Mouse (Mus musculus) embryo, embryonic 11.5 days (tissue): ENCODE data around the gene Mrps26.
"Not testable (repeated sequence)": the region's sequence is repeated elsewhere in the genome, so short reads cannot be mapped to it uniquely, and the experiment has no call there.

Experiments used
- DNase-seq: peaks from one replicate; pipeline ENCODE4 v3.0.0-alpha.2; 2012; ENCODE audit warnings: low read depth, low spot score

Mrps26 gene

DNA sequence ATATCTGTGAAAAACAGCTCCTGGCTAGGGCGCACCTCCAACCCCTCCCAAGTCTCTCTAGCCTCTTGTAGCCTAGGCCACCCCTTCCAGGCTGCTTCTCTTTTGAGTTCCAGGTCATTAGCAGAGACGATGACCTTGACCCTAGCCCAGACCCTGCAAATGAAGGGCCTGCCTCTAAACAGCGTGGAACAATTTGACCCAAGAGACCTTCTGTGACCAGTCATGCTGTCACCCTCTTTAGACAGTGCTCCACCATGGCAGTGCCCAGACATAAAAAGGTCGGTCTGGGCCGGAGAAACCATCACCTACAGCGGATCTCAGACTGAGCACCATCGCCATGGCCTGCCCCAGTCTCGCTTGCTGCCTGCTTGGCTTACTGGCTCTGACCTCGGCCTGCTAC, 12.3 kb downstream of the Mrps26 start, which contains the start of gene Oxt:
TSS of gene Oxt (plus strand) at position 301 of the 400 bp plus-strand sequence.
- no peak for DNase-seq

DNA sequence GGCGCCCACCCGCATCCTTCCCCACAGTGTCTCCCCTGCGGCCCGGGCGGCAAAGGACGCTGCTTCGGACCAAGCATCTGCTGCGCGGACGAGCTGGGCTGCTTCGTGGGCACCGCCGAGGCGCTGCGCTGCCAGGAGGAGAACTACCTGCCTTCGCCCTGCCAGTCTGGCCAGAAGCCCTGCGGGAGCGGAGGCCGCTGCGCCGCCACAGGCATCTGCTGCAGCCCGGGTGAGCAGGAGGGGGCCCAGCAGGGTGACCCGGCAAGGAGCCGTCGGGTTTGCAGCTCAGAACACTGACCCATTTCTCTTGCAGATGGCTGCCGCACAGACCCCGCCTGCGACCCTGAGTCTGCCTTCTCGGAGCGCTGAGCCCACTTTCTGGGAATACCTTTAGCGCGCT, 13.0 kb downstream of the Mrps26 start:
- DNase-seq: not testable (repeated sequence)

DNA sequence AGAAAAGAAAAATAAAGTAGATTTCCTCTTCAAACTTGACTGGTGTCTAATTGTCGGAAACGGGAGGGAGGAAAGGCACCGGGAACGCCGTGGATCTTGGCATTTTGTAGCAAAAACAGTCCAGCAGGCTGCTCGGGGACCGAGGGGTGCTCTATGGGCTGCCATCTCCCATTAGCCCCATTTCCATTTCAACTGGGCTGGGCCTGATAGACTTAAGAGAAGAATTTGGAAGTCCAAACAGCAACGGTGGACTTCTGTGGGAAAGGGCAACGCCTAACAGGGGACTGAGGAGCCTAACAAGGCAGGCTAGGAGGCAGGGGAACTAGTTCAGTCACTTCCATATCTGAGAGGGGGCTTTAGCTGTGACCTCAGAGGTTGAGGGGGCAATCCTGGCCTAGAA, 13.5 kb downstream of the Mrps26 start:
- DNase-seq: no peak

DNA sequence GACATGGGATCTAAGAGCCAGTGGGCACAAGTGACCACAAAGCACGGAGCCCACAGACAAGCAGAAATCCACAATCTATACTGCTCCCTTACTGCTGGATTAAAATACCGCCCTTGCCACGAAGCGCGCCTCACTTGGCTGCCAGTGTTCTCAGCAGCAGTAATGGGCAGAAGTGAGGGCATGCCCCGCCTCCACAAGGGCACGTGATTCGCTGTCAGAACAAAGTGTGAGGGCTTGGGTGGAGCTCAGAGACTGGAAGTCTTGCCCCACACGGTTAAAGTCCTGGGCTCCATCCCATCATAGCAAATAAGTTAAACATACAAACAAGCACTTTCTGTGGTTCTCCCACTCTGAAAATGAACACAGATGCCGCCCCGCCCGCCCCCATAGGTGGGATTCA, 14.1 kb downstream of the Mrps26 start:
- DNase-seq: no peak

DNA sequence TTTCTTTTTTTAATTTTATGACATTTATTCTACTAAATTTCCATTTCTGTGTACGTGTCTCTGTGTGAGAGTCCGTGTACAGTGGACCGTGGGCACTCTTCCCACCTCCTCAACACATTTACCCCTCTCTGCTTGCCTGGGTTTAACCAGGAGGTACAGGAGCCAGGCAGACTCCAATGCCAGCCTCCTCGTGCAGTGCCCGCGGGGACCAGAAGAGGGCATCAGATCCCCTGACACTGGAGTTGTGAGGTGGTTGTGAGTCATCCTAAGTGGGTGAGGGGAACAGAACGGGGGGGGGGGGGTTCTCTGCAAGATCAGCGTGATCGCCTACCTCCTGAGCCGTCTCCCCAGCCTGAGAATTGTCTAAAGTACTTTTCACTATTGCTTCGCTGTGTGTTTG, 14.6 kb downstream of the Mrps26 start:
- DNase-seq: no peak

DNA sequence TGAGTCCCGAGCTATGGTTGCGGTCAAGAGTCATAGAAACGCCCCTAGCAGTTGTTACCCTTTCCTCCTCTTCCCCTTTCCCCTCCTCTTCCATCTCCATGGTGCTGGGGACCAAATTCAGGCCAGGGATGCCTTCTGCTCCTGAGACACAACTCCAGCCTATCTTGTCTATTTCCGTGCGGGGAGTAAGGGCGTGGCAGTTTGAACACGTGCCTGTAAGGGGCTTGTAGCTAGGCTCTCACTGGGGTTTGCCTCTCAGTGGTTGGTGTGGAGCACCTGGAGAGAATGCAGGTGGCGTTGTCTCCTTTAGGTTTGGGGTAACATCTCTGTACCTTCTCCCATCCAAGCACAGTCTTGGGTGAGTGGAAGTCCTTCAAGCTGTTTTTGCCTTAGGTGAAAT, 16.2 kb downstream of the Mrps26 start:
- no peak for DNase-seq

DNA sequence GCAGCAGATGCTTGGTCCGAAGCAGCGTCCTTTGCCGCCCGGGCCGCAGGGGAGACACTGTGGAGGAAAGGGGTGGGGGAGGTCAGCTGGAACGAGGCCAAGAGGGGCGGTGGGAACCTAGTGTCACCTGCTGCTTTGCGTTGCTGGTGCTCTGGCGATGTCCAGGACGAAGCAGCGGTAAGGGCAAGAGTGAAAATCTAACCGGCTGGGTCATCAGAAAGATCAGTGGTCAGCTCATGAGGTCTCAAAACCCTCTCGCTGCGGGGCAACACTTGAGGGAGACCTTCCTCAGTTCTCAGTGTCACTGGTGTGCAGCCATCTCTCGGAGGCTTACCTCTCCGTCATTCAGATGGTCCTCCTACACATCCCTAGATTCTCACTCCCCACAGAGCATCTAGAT, 17.7 kb downstream of the Mrps26 start:
- no peak for DNase-seq

DNA sequence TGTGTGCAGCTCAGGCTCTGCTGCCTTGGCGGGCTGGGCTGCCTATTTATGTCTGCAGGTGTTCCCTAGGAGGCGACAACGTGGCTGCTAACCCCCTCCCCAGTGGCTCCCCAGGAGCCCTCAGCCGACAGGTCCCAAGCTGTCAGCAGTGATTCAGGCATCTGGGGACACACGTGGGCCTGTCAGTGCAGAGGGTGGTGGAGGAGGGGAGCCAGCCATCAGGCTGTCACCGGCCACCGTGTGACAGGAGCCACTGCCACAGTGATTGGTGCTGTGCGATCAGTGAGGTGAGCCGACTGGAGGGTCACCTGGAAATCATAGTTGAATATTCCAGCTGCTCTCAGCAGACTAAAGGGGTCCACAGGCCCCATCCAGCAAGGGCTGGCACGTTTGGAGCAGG, 19.0 kb downstream of the Mrps26 start, which contains the start of gene Avp:
TSS of gene Avp (minus strand) at position 3 of the 400 bp plus-strand sequence.
- DNase-seq: no peak

DNA sequence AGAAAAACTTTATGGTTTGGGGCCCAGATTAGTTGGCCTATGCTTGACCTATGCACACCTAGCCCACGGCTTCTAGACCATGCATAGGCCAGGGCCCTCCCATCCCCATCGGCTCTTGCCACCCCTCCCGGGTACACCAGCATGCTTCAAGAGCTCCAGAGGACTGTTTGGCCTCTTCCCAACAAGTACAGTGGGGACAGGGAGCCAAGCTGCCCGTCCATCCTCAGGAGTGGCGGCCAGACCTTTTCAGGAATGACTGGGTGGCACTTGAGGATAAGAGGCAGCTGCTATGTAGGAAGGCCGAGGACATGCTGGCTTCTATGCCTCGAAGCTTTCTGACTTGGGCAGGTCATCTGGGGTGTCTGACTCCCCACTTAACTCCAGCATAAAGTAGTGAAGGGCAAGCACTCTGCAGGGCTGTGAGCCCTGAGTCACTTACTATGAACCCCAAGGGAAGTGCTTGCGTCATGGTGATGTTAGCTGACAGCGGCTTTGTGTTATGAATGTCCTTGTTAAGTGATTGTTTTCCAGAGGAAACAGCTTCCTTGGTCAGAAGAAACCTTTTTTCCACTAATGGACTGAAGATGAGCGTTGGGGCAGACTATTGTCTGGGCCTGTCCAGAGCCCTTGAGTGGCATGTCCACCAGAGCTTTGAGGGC, 20.5 kb downstream of the Mrps26 start:
- no peak for DNase-seq

DNA sequence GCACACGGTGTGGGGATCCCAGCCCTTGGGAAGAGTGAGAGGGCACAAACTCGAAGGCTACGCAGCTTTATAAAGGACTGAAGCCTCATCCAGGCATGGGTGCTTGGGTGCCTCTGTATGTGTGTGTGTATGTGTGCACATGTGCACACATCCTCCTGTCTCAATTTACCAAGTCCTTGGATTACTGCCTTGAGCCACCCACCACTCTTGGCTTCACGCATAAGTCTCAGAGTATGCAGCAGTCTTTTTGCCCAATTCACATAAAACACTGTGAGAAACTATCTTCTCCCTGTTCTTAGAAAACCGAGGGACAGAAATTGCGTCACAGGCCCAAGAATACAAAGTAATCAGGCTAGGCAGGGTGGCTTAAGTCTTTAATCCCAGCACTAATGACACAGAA, 22.5 kb downstream of the Mrps26 start:
- no peak for DNase-seq

DNA sequence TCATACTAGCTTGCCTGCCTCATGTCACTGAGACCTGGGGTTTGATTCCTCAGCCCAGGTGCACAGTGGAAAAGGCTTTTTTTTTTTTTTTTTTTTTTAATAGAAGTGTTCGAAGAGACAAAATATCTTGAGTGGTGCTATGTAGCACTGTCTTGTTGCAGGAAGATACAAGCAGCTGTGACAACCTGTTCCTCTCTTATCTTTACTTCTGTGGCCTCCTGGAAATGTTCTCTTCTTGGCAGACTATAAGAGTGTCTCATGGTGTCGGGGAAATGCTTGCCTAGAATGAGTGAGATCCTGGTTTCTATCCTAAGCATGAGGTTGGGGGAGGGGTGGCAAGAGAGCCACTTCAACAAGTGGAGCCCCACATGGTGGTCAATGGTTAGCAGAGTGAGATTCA, 24.8 kb downstream of the Mrps26 start:
- no peak for DNase-seq

DNA sequence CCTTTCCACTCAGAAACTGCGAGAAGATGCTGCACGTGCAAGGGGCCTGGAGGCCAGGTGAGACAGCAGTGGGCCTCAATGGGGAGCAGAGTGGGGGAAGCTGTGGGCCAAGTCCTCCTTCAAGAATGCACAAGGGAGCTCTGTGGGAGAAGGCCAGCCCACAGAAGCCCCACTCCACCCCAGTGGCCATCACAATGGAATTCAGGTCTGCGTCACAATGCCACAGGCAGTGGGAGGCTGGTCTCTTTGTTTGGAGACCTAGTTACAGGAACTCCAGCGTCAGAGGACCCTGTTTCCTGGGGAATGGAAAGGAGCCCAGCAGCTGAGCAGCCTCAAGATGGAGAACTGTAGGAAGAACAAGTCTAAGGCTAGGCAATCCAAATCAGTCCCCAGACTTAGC, 25.6 kb downstream of the Mrps26 start:
- DNase-seq: no peak

DNA sequence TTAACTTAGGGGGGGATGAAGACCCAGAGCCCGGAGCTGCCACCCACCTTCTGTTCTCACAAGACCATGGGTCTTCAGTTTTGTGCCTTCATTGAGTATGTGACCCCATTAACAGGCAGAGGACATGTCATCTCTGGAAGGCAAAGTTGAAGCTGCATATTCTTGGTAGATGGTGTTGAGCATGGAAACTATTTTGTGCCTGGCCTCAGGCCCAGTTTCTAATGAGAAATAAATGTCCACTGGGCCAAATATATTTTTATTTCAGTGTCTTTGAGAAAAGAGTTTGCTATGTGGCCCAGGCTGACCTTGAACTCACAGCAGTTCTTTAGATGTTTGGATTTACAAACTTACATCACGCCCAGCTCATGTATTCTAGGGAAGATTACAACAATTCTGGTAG, 26.2 kb downstream of the Mrps26 start:
- no peak for DNase-seq

DNA sequence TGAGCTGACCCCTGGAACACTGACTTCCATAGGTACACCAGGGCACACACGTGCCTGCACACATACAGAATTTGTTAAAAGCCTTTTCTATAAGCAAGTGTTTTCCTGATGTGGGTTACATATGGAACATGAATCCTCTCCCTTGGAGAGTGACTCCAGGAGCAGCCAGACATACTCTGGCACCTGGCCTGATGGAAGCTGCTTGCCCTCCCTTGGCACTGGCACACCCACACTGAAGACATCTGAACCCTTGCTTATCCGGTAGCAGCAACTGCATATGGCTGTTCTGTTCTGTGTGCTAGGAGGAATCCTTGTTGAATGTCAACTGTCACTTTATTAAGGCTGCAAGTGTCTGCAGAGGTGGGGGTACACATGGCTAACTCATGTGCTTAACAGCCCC, 27.5 kb downstream of the Mrps26 start:
- no peak for DNase-seq

DNA sequence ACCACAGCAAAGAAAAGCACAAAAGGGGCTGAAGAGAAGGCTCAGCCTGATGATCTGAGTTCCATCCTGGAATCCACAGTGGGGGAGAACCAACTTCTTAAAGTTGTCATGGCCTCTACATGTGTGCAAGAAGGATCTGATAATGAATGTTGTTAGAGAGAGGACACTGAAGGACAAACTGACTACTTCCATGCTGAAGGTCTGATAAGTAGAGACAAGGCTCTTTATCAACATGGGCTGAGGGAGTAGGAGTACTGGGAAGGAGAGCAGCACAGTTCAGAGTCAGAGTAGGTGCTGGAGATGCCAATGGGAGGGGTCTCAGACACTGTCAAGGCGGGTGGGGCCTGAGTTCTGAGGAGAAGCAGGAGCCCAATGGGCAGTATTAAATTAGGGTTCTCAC, 32.1 kb downstream of the Mrps26 start:
- no peak for DNase-seq

DNA sequence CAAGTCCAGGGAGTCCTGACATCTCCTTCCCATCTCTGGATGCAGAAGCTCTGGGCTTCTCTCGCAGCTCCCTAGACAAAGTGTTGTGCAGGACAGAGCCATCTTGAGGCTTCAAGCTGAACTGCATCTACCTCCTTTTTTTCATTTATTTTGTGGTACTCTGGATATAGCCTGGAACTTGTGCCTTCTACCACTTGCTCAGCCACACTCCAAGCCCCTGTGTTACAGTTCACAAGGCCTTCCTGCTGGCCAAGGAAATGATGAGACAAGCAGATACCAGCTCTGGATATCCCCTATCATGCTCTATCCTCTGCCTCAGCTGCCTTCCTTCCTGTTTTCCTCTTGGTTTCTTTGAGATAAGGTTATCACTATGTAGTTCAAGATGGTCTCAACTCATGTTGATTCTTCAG, 34.1 kb downstream of the Mrps26 start:
- no peak for DNase-seq

DNA sequence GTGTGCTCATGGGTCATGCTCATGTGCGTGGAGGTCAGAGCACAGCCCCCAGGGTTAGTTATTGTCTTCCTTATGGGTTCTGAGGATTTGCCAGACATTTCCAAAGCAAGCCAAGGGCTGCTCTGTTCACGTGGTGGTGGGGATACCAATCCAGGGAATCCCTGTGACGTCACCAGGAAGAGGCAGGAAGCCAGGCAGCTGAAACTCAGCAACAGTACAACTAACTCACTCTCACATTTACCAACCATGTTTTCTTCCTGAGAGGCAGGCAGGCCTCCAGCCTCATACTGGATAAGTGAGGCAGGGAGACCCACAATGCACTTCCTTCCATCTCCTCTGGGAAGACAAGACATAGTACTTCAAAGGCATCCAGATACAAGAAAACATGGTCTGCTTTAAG, 34.9 kb downstream of the Mrps26 start:
- no peak for DNase-seq

DNA sequence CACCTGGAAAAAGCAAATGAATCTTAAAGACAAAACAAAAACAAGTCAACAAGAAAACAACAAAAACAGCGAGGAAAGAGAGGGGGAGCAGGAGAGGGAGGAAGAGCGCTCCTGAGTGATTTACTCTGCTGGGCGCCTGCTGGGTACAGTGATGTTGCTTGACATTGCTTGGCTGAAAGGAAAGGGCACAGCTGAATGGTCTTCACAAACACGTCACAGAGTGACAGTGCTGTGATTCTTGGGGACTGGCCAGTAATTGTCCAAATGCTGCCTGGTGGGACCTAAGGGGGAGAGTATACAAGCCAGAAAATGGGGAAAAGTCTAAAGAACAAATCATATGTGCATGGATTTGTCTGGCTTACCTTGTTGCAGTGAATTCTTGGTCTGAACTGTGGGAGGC, 38.7 kb downstream of the Mrps26 start:
- DNase-seq: no peak

DNA sequence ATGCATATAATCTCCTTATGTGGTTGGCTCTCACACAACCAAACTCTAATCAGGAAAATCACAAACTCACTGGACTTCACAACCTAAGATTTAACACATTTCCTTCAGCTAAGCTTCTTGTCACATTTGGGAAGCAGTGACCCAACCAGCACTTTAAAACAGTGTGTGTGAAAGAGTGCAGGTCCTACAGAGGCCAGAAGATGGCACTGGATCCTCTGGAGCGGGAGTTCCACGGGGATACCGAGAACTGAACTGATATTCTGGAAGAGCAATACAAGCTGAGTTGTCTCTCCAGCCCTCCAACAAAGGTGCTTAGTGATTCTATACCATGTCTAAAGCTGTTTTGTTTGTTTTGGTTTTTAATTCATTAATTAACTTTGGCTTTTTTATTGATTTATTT, 49.5 kb downstream of the Mrps26 start:
- no peak for DNase-seq
